Mouse (Mus musculus) mouse embryonic stem cell (cell line): ENCODE data around the gene Zfp622.

Experiments used
- in situ Hi-C, 2 experiments: fragments of 300-500 bp; cut with MboI; formaldehyde crosslinking; loops; 1 replicate in 1 of 2; 3 replicates in 1 of 2; pipeline ENCODE4 v1.14.3; 2019 to 2020; ENCODE audit warnings: low sequenced_read_pairs in 2 of 2, low pct_unique_long_range_greater_than_20kb in 1 of 2, mixed read lengths in 1 of 2; ENCODE audit not compliant: unreplicated experiment in 1 of 2

Gene Zfp622

DNA sequence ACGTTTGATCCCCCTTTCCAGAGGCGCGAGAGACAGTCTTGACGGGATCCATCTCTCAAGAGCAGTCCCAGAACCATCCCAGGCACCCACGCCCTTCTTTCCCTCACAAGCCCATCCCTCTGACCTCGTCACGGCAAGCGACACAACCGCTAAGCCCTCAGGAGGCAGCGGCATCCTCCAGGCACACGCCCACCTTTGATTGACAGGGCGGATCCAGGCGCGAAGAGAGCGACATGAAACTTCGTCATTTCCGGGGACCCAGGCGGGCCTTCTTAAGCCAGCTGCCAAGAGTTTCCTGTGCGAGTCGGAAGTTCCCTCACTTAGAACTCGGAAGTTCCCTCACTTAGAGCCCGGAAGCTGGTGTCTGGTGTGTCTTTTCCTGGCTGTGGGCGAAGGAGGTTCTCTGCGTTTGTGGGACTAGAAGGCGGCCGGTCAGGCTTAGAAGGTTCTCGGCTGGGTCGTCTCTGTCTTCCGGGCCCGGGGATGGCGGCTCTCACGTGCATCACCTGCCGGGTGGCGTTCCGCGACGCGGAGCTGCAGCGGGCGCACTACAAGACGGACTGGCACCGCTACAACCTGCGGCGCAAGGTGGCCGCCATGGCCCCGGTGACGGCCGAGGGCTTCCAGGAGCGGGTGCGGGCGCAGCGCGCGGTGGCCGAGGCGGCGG is at the start of gene Zfp622:
Zfp622 (plus strand) TSS at position 300 of the 667 bp plus-strand sequence.
- in situ Hi-C loops, result loop anchor here in 1 of 2 experiments (25.0 kb wide), 1 partner anchor 328 kb away; the partner anchor contains the start of gene March11

GRCm38 (mm10) chr15:25934411-25934810 is 49.8 kb upstream of the Zfp622 start:
- in situ Hi-C loops, result no loop called here

- in situ Hi-C loops, result no loop called here
Observed at GRCm38 (mm10) chr15:25938496-25938895, 45.7 kb upstream of the Zfp622 start.

- in situ Hi-C loops, result no loop called here
Observed at GRCm38 (mm10) chr15:25940397-25941377, 43.5 kb upstream of the Zfp622 start.

GRCm38 (mm10) chr15:25941514-25941913 is 42.7 kb upstream of the Zfp622 start:
- in situ Hi-C loops, result no loop called here

GRCm38 (mm10) chr15:25942415-25942814 is 41.8 kb upstream of the Zfp622 start:
- in situ Hi-C loops, result no loop called here

DNA sequence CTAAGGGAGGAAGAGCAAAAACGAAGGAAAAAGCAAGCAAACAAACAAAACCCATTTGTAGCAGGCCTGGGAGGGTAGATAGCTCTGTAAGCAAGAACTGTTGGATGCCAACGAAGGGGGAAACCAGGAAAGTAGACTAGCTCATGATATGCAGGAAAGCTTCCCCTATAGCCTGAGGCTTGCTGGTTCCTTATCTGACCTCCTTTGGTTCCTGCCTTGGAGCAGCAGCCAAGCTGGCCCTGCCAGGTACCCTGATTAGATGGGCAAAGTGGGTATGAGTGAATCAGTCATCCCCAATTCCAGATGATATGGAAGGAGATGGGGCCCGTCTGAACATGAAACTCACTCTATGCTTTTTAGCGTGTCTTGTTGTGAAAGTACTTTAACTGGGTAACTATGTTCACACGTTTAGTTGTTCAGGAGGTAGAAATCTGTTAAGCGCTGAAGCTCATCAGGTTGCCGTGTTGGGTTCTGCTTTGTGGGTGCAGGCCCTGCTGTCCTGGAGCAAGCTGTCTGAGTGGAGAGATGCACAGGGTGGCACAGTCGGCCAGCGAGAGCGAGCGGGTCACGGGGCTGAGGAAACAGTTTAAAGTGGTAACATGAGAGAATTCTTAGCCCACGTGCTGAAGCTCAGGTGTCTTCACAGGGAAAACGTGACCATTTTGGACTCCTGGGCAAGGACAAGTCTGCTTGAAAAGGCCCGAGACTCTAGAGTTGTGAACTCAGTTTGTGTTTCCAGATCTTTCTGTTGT is 40.6 kb upstream of the Zfp622 start:
- in situ Hi-C loops, result no loop called here

DNA sequence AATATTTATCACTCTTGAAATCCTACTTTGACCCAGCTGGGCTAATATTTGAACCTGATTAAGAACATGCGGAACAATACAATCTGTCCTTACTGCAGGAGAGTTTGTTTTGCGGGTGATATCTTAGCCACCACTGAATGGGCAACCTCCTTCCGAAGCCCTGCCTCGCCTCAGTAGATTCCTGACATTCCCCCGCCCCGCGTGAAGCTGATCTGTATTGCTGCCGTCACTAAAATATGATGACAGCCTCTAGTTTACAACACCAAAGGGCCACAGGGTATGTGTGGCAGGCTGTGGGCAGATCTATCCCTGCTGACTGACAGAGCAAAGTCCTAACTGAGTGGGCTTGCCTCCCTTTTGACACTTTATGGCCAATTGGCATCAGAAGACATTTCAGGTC is 38.9 kb upstream of the Zfp622 start:
- in situ Hi-C loops, result no loop called here

GRCm38 (mm10) chr15:25946482-25946881 is 37.7 kb upstream of the Zfp622 start:
- in situ Hi-C loops, result no loop called here

DNA sequence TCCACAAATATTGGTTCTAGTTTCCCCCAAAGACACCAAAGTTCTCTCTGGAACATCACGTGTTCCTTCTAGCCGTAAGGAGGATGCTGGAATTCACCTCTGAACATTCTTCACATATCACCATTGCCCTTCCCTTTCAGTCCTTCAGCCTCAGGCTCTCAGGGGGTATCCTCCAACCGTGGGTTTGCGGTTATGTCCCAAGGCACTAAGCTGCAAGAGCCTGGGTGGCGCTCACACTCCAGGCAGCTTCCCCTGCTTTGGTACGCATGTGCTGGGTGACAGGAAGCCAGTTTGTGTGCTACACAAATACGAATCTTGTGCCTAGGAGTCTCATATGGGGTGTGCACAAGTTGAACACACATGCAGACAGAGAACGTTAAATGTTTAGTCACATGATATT is 36.8 kb upstream of the Zfp622 start:
- in situ Hi-C loops, result no loop called here

- in situ Hi-C loops, result no loop called here
Observed at GRCm38 (mm10) chr15:25948257-25949223, 35.6 kb upstream of the Zfp622 start.

DNA sequence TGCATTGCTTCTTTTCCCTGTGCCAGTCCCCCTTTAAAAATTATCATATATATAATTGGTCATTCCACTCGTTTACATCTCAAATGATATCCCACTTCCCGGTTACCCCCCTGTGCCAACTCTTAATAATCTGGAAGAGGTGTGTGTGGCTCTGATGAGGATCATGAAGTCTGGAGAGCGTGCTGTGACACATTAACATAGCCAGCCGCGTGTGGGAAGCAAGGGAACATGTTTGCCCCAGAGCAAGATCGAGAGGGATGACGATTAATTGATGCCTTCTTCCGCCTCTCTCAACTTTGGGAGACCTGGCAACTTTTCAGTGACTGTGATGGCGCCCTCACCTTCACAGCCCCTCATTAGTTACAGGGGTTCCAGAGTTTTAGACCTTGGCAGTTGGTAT is 34.5 kb upstream of the Zfp622 start:
- in situ Hi-C loops, result loop anchor here in 1 of 2 experiments (25.0 kb wide), 1 partner anchor 512 kb away; no protein-coding TSS in a partner anchor

- in situ Hi-C loops, result loop anchor here in 1 of 2 experiments (25.0 kb wide), 1 partner anchor 513 kb away; no protein-coding TSS in a partner anchor
Observed at GRCm38 (mm10) chr15:25950584-25950983, 33.6 kb upstream of the Zfp622 start.

DNA sequence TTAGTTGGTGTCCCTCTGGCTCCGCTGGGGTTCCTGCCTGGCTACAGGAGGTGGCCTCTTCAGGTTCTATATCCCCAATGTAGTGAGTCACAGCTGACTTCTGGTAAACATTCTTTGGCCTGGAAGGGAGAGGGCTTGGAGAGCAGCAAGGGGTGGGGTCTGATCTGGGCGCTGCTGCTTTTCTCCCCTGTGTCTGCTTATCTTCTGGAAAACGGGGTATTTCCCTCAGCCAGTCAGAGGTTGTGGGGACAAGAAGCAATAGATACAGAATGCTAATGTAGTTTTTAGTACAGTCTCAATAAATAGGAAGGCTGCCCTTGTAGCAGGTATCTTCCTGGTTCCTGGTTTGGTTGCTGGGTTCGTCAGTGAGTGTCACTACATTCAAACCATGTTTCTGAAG is 33.1 kb upstream of the Zfp622 start:
- in situ Hi-C loops, result loop anchor here in 1 of 2 experiments (25.0 kb wide), 1 partner anchor 514 kb away; no protein-coding TSS in a partner anchor

DNA sequence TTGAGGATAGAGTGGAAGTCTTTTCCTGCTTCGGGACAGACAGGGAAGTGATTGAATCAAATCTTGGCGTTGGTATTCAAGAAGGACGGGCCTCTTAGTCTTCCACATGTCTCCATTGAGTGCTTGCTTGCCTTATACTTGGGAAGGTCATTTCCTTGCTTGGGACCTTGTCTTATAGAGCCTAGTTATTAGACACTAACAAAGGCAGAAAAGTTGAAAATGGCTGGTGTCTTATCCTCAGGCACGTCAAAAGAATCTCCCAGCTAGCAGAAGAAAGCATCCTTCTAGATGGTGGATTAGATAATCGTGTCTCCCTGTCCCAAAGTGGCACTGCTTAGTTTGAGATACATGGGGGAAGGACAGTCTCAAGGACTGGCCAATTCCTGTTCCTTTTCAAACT is 28.2 kb upstream of the Zfp622 start:
- in situ Hi-C loops, result loop anchor here in 1 of 2 experiments (25.0 kb wide), 1 partner anchor 519 kb away; no protein-coding TSS in a partner anchor

- in situ Hi-C loops, result loop anchor here in 1 of 2 experiments (25.0 kb wide), 1 partner anchor 519 kb away; no protein-coding TSS in a partner anchor
Observed at GRCm38 (mm10) chr15:25956422-25957117, 27.6 kb upstream of the Zfp622 start.

DNA sequence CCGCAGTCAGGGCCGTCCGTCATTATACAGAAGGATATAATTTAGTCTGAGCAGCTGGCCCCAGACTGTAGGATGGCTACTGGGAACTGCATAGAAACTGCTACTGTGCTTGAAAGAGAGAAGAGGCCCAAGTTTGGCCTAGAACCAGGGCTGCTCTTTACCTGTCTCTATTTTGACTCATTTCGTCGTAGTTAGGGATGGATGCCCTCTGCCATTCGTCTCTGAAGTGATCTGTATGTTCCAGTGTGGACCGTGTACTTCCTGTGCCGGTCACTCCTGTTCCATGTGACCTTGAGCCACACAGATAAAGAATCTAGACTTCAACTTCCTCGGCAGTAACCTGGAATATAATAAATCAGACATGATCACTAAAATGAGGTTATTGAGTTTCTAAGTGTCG is 26.5 kb upstream of the Zfp622 start:
- in situ Hi-C loops, result loop anchor here in 1 of 2 experiments (25.0 kb wide), 1 partner anchor 520 kb away; no protein-coding TSS in a partner anchor
